Mouse (Mus musculus): ENCODE measurements at regions not wholly inside any gene's neighbourhood (a gene's known extent, or its start where the extent isn't known, plus 50 kb on each side); places are given as distances from the start of the nearest gene placed in this dataset.

GRCm38 (mm10) chr13:3723458-3724143 is 80.5 kb downstream of the Calml3 start:
- TF ChIP-seq POLR2A (IDR thresholded peaks at IDR 0.05; ENCODE audit: low read depth, low read length) (no peak), CTCF (IDR thresholded peaks at IDR 0.05; ENCODE audit: borderline replicate concordance, insufficient read depth, low read length) (no peak)
